Comparison of ENCODE assay signal across 22 mouse cellular contexts in genomic region chr9:41473506-41473905, GRCm38 (mm10).
A peak's percentile ranks its signal among the peaks of the same experiment; 100 is the strongest.
DNase-seq lines count a peak whose midpoint lies in the region; ATAC-seq and TF ChIP-seq lines count a peak whose summit lies in the region.
"Had no signal": no experiment of that assay in that cellular context is flagged by ENCODE, and none has a peak within 500 bp of the region (broad histone marks: within the 10 kb centered on the region; RNA-seq: fewer than 3 reads in every experiment).

No protein-coding gene starts in this region.

- DNase-seq in heart, adult 11 months: peak; percentile 84
- no peak for DNase-seq in hindbrain, embryonic 14.5 days (ENCODE audit: low spot score)
- DNase-seq in ovary, postnatal 10 days (ENCODE audit: low spot score): no peak
- no peak for DNase-seq in thymus, adult 2 months
- DNase-seq: B cell, adult 2 months; cerebellum, adult 9-10 months; gastrocnemius, postnatal 14 days; heart, postnatal 14 days; kidney, adult 2 months; kidney, postnatal 10 days; liver, postnatal 0 days; lung, postnatal 14 days; right cerebral cortex, postnatal 4 days; thymus, postnatal 14 days had no signal

- H3K4me2 ChIP-seq in heart, embryonic 12.5 days: no peak overlapping the region
- no peak overlapping the region for H3K4me2 ChIP-seq in midbrain, embryonic 12.5 days (replicated peaks)
- no peak overlapping the region for H3K4me2 ChIP-seq in midbrain, embryonic 16.5 days (ENCODE audit: low read length)
- no peak overlapping the region for H3K4me2 ChIP-seq in hindbrain, embryonic 14.5 days (replicated peaks)
- no peak overlapping the region for H3K4me2 ChIP-seq in neural tube, embryonic 13.5 days
- H3K4me2 ChIP-seq: heart, embryonic 11.5 days had no signal

- no peak overlapping the region for H3K4me3 ChIP-seq in heart, embryonic 12.5 days
- H3K4me3 ChIP-seq in midbrain, embryonic 12.5 days: no peak overlapping the region
- H3K4me3 ChIP-seq in midbrain, embryonic 16.5 days (ENCODE audit: low read depth, low read length): no peak overlapping the region
- no peak overlapping the region for H3K4me3 ChIP-seq in hindbrain, embryonic 14.5 days (replicated peaks; ENCODE audit: low read length)
- H3K4me3 ChIP-seq in neural tube, embryonic 13.5 days: no peak overlapping the region
- no peak overlapping the region for H3K4me3 ChIP-seq in thymus, adult 2 months (ENCODE audit: control insufficient read depth, insufficient read depth, low read length)
- H3K4me3 ChIP-seq: erythroblast, embryonic 14.5 days; megakaryocyte, embryonic 14.5 days had no signal

- no peaks in the 10 kb centered on the region for H3K27me3 ChIP-seq in heart, embryonic 12.5 days (replicated peaks)
- H3K27me3 ChIP-seq in midbrain, embryonic 12.5 days: no peaks in the 10 kb centered on the region
- no peaks in the 10 kb centered on the region for H3K27me3 ChIP-seq in midbrain, embryonic 16.5 days (ENCODE audit: control insufficient read depth, insufficient read depth, low read depth, low read length)
- no peaks in the 10 kb centered on the region for H3K27me3 ChIP-seq in hindbrain, embryonic 14.5 days (ENCODE audit: control insufficient read depth, insufficient read depth, low read length)
- H3K27me3 ChIP-seq in neural tube, embryonic 13.5 days: no peaks in the 10 kb centered on the region
- H3K27me3 ChIP-seq in thymus, adult 2 months (ENCODE audit: control insufficient read depth, insufficient read depth, low read length): no peaks in the 10 kb centered on the region

- H3K9ac ChIP-seq in heart, embryonic 12.5 days: no peak overlapping the region
- H3K9ac ChIP-seq in midbrain, embryonic 12.5 days (replicated peaks): 0 out of 2 replicates have a peak overlapping the region, but pooled peaks have one; percentile 34
- H3K9ac ChIP-seq in midbrain, embryonic 16.5 days (ENCODE audit: low read depth, low read length): no peak overlapping the region
- H3K9ac ChIP-seq in hindbrain, embryonic 14.5 days: no peak overlapping the region
- H3K9ac ChIP-seq in neural tube, embryonic 13.5 days: no peak overlapping the region
- H3K9ac ChIP-seq: liver, postnatal 0 days had no signal

- 80% methylated on average over 5 of the region's 5 CpGs for WGBS in heart, embryonic 12.5 days
- WGBS in midbrain, embryonic 12.5 days: 91% methylated on average over 5 of the region's 5 CpGs
- WGBS in midbrain, embryonic 16.5 days: 89% methylated on average over 5 of the region's 5 CpGs
- 83% methylated on average over 5 of the region's 5 CpGs for WGBS in hindbrain, embryonic 14.5 days
- 86% methylated on average over 5 of the region's 5 CpGs for whole genome bisulfite sequencing in neural tube, embryonic 13.5 days
- WGBS in thymus, adult 2 months: 83% methylated on average over 5 of the region's 5 CpGs

- H3K27ac ChIP-seq in heart, embryonic 12.5 days (ENCODE audit: poor library complexity, severe bottlenecking): no peak overlapping the region
- H3K27ac ChIP-seq in midbrain, embryonic 12.5 days (replicated peaks): peak overlapping the region; percentile 62; the same call in 1 of the 2 replicates
- H3K27ac ChIP-seq in midbrain, embryonic 16.5 days (ENCODE audit: low read length): no peak overlapping the region; the same call in 1 of the 2 replicates
- peak overlapping the region; percentile 75 for H3K27ac ChIP-seq in hindbrain, embryonic 14.5 days
- peak overlapping the region; percentile 75; the same call in 1 of the 2 replicates for H3K27ac ChIP-seq in neural tube, embryonic 13.5 days (replicated peaks)
- H3K27ac ChIP-seq in thymus, adult 2 months (ENCODE audit: control insufficient read depth, insufficient read depth, low read length): no peak overlapping the region

- no peak for TF ChIP-seq CTCF in thymus, adult 2 months (IDR thresholded peaks at IDR 0.05; ENCODE audit: borderline replicate concordance, control insufficient read depth, extremely low read depth, insufficient read depth, low read length, poor library complexity)

- peaks cover 17% of the 10 kb centered on the region for H3K4me1 ChIP-seq in heart, embryonic 12.5 days (replicated peaks)
- H3K4me1 ChIP-seq in midbrain, embryonic 12.5 days: peaks cover 29% of the 10 kb centered on the region
- peaks cover 21% of the 10 kb centered on the region for H3K4me1 ChIP-seq in midbrain, embryonic 16.5 days (ENCODE audit: control insufficient read depth, insufficient read depth, low read length)
- peaks cover 50% of the 10 kb centered on the region for H3K4me1 ChIP-seq in hindbrain, embryonic 14.5 days (replicated peaks; ENCODE audit: control insufficient read depth, insufficient read depth, low read length)
- H3K4me1 ChIP-seq in neural tube, embryonic 13.5 days (replicated peaks): peaks cover 53% of the 10 kb centered on the region
- H3K4me1 ChIP-seq in thymus, adult 2 months (replicated peaks; ENCODE audit: control insufficient read depth, insufficient read depth, low read length): no peaks in the 10 kb centered on the region
- H3K4me1 ChIP-seq: megakaryocyte, embryonic 14.5 days had no signal

- no peak for TF ChIP-seq POLR2A in thymus, adult 2 months (IDR thresholded peaks at IDR 0.05; ENCODE audit: control insufficient read depth, extremely low read depth, insufficient read depth, low read length, poor library complexity)

- ATAC-seq in heart, embryonic 12.5 days (ENCODE audit: insufficient number of reproducible peaks, low FRiP score): no peak
- no peak for ATAC-seq in midbrain, embryonic 12.5 days (ENCODE audit: low FRiP score, low read depth)
- ATAC-seq in midbrain, embryonic 16.5 days: no peak
- no peak for ATAC-seq in hindbrain, embryonic 14.5 days (ENCODE audit: low FRiP score)
- no peak for ATAC-seq in neural tube, embryonic 13.5 days (ENCODE audit: low read depth)
- ATAC-seq: inflammation-experienced regulatory T-cells, adult 6 months; liver, postnatal 0 days had no signal

- H3K9me3 ChIP-seq in heart, embryonic 12.5 days (replicated peaks): no peaks in the 10 kb centered on the region
- no peaks in the 10 kb centered on the region for H3K9me3 ChIP-seq in midbrain, embryonic 12.5 days
- no peaks in the 10 kb centered on the region for H3K9me3 ChIP-seq in midbrain, embryonic 16.5 days (replicated peaks; ENCODE audit: control insufficient read depth, low read length, poor library complexity, severe bottlenecking)
- H3K9me3 ChIP-seq in hindbrain, embryonic 14.5 days (ENCODE audit: control insufficient read depth, low read length): no peaks in the 10 kb centered on the region
- H3K9me3 ChIP-seq in neural tube, embryonic 13.5 days: no peaks in the 10 kb centered on the region
- H3K9me3 ChIP-seq: megakaryocyte, embryonic 14.5 days had no signal

- no peaks in the 10 kb centered on the region for H3K36me3 ChIP-seq in heart, embryonic 12.5 days
- H3K36me3 ChIP-seq in midbrain, embryonic 12.5 days: no peaks in the 10 kb centered on the region
- no peaks in the 10 kb centered on the region for H3K36me3 ChIP-seq in midbrain, embryonic 16.5 days (ENCODE audit: control insufficient read depth, insufficient read depth, low read length)
- no peaks in the 10 kb centered on the region for H3K36me3 ChIP-seq in hindbrain, embryonic 14.5 days (replicated peaks; ENCODE audit: control insufficient read depth, insufficient read depth)
- H3K36me3 ChIP-seq in neural tube, embryonic 13.5 days: no peaks in the 10 kb centered on the region
- H3K36me3 ChIP-seq in thymus, adult 2 months (ENCODE audit: control insufficient read depth, insufficient read depth, low read length): no peaks in the 10 kb centered on the region

Comparison
In these comparisons a context has a peak if more than half of its experiments do, and no peak if none do; other contexts are left out.
1. H3K27ac ChIP-seq: peak in midbrain, embryonic 12.5 days (single experiment), hindbrain, embryonic 14.5 days (single experiment) and neural tube, embryonic 13.5 days (single experiment); none in heart, embryonic 12.5 days (single experiment), midbrain, embryonic 16.5 days (single experiment) and thymus, adult 2 months (single experiment).